Mouse (Mus musculus) adrenal gland, postnatal 10 days (tissue): ENCODE measurements around the gene Slc22a15. TPM values are rescaled to one million over a fixed set of nuclear protein-coding genes. Genes with fewer than 3 reads are reported as not detected.

Experiments used
- DNase-seq: peaks from one replicate; pipeline ENCODE4 v3.0.0; 2021; ENCODE audit warnings: mixed read lengths
- total RNA-seq, 2 experiments: library from RNA; stranded (reverse); gene quantifications; 2 replicates each; pipeline ENCODE4 v1.2.3; 2021

Slc22a15 gene
- total RNA-seq, 2 experiments from 2014 or later: 6.4 to 7.6 TPM

GRCm38 (mm10) chr3:101917665-101918064, 6.6 kb downstream of the Slc22a15 start:
- DNase-seq: no peak

- no peak for DNase-seq
Measured at GRCm38 (mm10) chr3:101916525-101916924, 7.7 kb downstream of the Slc22a15 start.

- peak; percentile 59 for DNase-seq
Measured at GRCm38 (mm10) chr3:101915048-101915801, 9.0 kb downstream of the Slc22a15 start.

- no peak for DNase-seq
Measured at GRCm38 (mm10) chr3:101914266-101914665, 10.0 kb downstream of the Slc22a15 start.

- DNase-seq: no peak
Measured at GRCm38 (mm10) chr3:101912041-101912440, 12.2 kb downstream of the Slc22a15 start.

- DNase-seq: no peak
Measured at GRCm38 (mm10) chr3:101907049-101907448, 17.2 kb downstream of the Slc22a15 start.

GRCm38 (mm10) chr3:101904776-101905175, 19.5 kb downstream of the Slc22a15 start:
- DNase-seq: peak; percentile 46

GRCm38 (mm10) chr3:101903091-101903490, 21.2 kb downstream of the Slc22a15 start:
- no peak for DNase-seq

- no peak for DNase-seq
Measured at GRCm38 (mm10) chr3:101902344-101902743, 21.9 kb downstream of the Slc22a15 start.

- no peak for DNase-seq
Measured at GRCm38 (mm10) chr3:101897377-101897974, 26.8 kb downstream of the Slc22a15 start.

- DNase-seq: peak; percentile 79
Measured at GRCm38 (mm10) chr3:101896893-101897292, 27.4 kb downstream of the Slc22a15 start.

GRCm38 (mm10) chr3:101895376-101895910, 28.8 kb downstream of the Slc22a15 start:
- DNase-seq: no peak

GRCm38 (mm10) chr3:101885591-101885990, 38.7 kb downstream of the Slc22a15 start:
- no peak for DNase-seq

- DNase-seq: no peak
Measured at GRCm38 (mm10) chr3:101885041-101885440, 39.2 kb downstream of the Slc22a15 start.

GRCm38 (mm10) chr3:101883902-101884301, 40.4 kb downstream of the Slc22a15 start:
- DNase-seq: no peak

GRCm38 (mm10) chr3:101881721-101882120, 42.5 kb downstream of the Slc22a15 start:
- DNase-seq: no peak

GRCm38 (mm10) chr3:101880818-101881217, 43.4 kb downstream of the Slc22a15 start:
- no peak for DNase-seq

GRCm38 (mm10) chr3:101878136-101878535, 46.1 kb downstream of the Slc22a15 start:
- no peak for DNase-seq

GRCm38 (mm10) chr3:101876459-101877285, 47.6 kb downstream of the Slc22a15 start:
- DNase-seq: no peak

- no peak for DNase-seq
Measured at GRCm38 (mm10) chr3:101875258-101875920, 48.9 kb downstream of the Slc22a15 start.

GRCm38 (mm10) chr3:101873061-101873675, 51.1 kb downstream of the Slc22a15 start:
- DNase-seq: no peak

GRCm38 (mm10) chr3:101871951-101872350, 52.3 kb downstream of the Slc22a15 start:
- DNase-seq: no peak
